Mouse (Mus musculus): ENCODE results near the gene Cyp4f17. TPM values are rescaled to one million over a fixed set of nuclear protein-coding genes. Genes with fewer than 3 reads are reported as not detected.
"Not testable (repeated sequence)": the region's sequence is repeated elsewhere in the genome, so short reads cannot be mapped to it uniquely, and the experiment has no call there.

Gene Cyp4f17
- polyA plus RNA-seq, 1 experiment from 2014 or later: 8.9 TPM

- H3K4me1 ChIP-seq: peaks cover 23% of the 10 kb centered on the region
- H3K27me3 ChIP-seq (replicated peaks; ENCODE audit: low read depth, poor library complexity, severe bottlenecking); H3K4me3 ChIP-seq; DNase-seq (ENCODE audit: low spot score); H3K27ac ChIP-seq (replicated peaks); H3K36me3 ChIP-seq (replicated peaks); H3K9me3 ChIP-seq: not testable (repeated sequence)
- 69% methylated on average over 4 of the region's 4 CpGs for WGBS
Measured at GRCm38 (mm10) chr17:32532356-32532755, 26.5 kb downstream of the Cyp4f17 start.

GRCm38 (mm10) chr17:32534068-32534467 is 28.2 kb downstream of the Cyp4f17 start:
- Histone ChIP-seq H3K4me3 (no peak overlapping the region), H3K27ac (replicated peaks) (no peak overlapping the region), H3K36me3 (replicated peaks) (no peaks in the 10 kb centered on the region), H3K4me1 (peaks cover 14% of the 10 kb centered on the region), H3K9me3 (no peaks in the 10 kb centered on the region), H3K27me3 (replicated peaks; ENCODE audit: low read depth, poor library complexity, severe bottlenecking) (no peaks in the 10 kb centered on the region)
- no peak for DNase-seq (ENCODE audit: low spot score)
- WGBS: 83% methylated on average over 6 of the region's 6 CpGs

GRCm38 (mm10) chr17:32536051-32536866 is 30.4 kb downstream of the Cyp4f17 start, which contains the start of gene Cyp4f16:
Gene Cyp4f16, plus strand, starts transcription at chr17:32536558.
- WGBS: 15% methylated on average over 5 of the region's 5 CpGs
- peak within 1 kb of the TSS; percentile 69 for H3K27ac ChIP-seq (replicated peaks)
- H3K4me3 ChIP-seq: peak within 1 kb of the TSS; percentile 56

GRCm38 (mm10) chr17:32536867-32537250 is 31.0 kb downstream of the Cyp4f17 start:
- Histone ChIP-seq H3K4me1 (peaks cover 14% of the 10 kb centered on the region), H3K27ac (replicated peaks) (peak overlapping the region; percentile 69), H3K4me3 (peak overlapping the region; percentile 56), H3K36me3 (replicated peaks) (no peaks in the 10 kb centered on the region), H3K27me3 (replicated peaks; ENCODE audit: low read depth, poor library complexity, severe bottlenecking) (no peaks in the 10 kb centered on the region), H3K9me3 (no peaks in the 10 kb centered on the region)
- WGBS: 70% methylated on average over 5 of the region's 5 CpGs
- no peak for DNase-seq (ENCODE audit: low spot score)

More at GRCm38 (mm10) chr17:32536051-32536866, 30.4 kb downstream of the Cyp4f17 start, which contains the start of gene Cyp4f16:
- not testable (repeated sequence) for H3K36me3 ChIP-seq (replicated peaks); H3K9me3 ChIP-seq; H3K27me3 ChIP-seq (replicated peaks; ENCODE audit: low read depth, poor library complexity, severe bottlenecking)
- peaks cover 14% of the 10 kb centered on the region for H3K4me1 ChIP-seq
- peak; percentile 80 for DNase-seq (ENCODE audit: low spot score)

- 89% methylated on average over 5 of the region's 5 CpGs for WGBS
- H3K27me3 ChIP-seq (replicated peaks; ENCODE audit: low read depth, poor library complexity, severe bottlenecking); H3K9me3 ChIP-seq; DNase-seq (ENCODE audit: low spot score); H3K4me1 ChIP-seq; H3K27ac ChIP-seq (replicated peaks); H3K4me3 ChIP-seq: not testable (repeated sequence)
- peaks cover 18% of the 10 kb centered on the region for H3K36me3 ChIP-seq (replicated peaks)
Measured at GRCm38 (mm10) chr17:32544792-32545191, 38.9 kb downstream of the Cyp4f17 start.

- H3K36me3 ChIP-seq (replicated peaks); H3K9me3 ChIP-seq; DNase-seq (ENCODE audit: low spot score); H3K4me1 ChIP-seq; H3K27me3 ChIP-seq (replicated peaks; ENCODE audit: low read depth, poor library complexity, severe bottlenecking): not testable (repeated sequence)
- H3K27ac ChIP-seq (replicated peaks): 0 out of 2 replicates have a peak overlapping the region, but pooled peaks have one; percentile 65
- peak overlapping the region; percentile 54 for H3K4me3 ChIP-seq
- 95% methylated on average over 3 of the region's 3 CpGs for WGBS
Measured at GRCm38 (mm10) chr17:32550377-32550776, 44.5 kb downstream of the Cyp4f17 start.

GRCm38 (mm10) chr17:32550900-32551770 is 45.3 kb downstream of the Cyp4f17 start:
- WGBS: 14% methylated on average over 20 of the region's 20 CpGs
- peak; percentile 84 for DNase-seq (ENCODE audit: low spot score)
- Histone ChIP-seq H3K9me3 (no peaks in the 10 kb centered on the region), H3K4me3 (peak overlapping the region; percentile 54), H3K36me3 (replicated peaks) (no peaks in the 10 kb centered on the region), H3K27me3 (replicated peaks; ENCODE audit: low read depth, poor library complexity, severe bottlenecking) (no peaks in the 10 kb centered on the region), H3K27ac (replicated peaks) (peak overlapping the region; percentile 65), H3K4me1 (peaks cover 7% of the 10 kb centered on the region)

- not testable (repeated sequence) for DNase-seq (ENCODE audit: low spot score); H3K9me3 ChIP-seq; H3K4me1 ChIP-seq; H3K4me3 ChIP-seq; H3K27me3 ChIP-seq (replicated peaks; ENCODE audit: low read depth, poor library complexity, severe bottlenecking); H3K27ac ChIP-seq (replicated peaks); H3K36me3 ChIP-seq (replicated peaks)
- WGBS: 56% methylated on average over 1 of the region's 1 CpGs
Measured at GRCm38 (mm10) chr17:32553016-32553415, 47.2 kb downstream of the Cyp4f17 start.

- not testable (repeated sequence) for H3K27me3 ChIP-seq (replicated peaks; ENCODE audit: low read depth, poor library complexity, severe bottlenecking); H3K36me3 ChIP-seq (replicated peaks); H3K4me1 ChIP-seq; H3K4me3 ChIP-seq; DNase-seq (ENCODE audit: low spot score); H3K27ac ChIP-seq (replicated peaks); H3K9me3 ChIP-seq
- WGBS: 83% methylated on average over 9 of the region's 9 CpGs
Measured at GRCm38 (mm10) chr17:32554368-32554767, 48.5 kb downstream of the Cyp4f17 start.

GRCm38 (mm10) chr17:32563301-32563700 is 57.5 kb downstream of the Cyp4f17 start:
- H3K9me3 ChIP-seq: peaks cover 14% of the 10 kb centered on the region
- DNase-seq (ENCODE audit: low spot score); H3K4me3 ChIP-seq; H3K4me1 ChIP-seq; H3K36me3 ChIP-seq (replicated peaks); H3K27ac ChIP-seq (replicated peaks); H3K27me3 ChIP-seq (replicated peaks; ENCODE audit: low read depth, poor library complexity, severe bottlenecking): not testable (repeated sequence)
- 88% methylated on average over 2 of the region's 2 CpGs for WGBS

- not testable (repeated sequence) for H3K9me3 ChIP-seq; H3K27ac ChIP-seq (replicated peaks); H3K4me3 ChIP-seq; DNase-seq (ENCODE audit: low spot score); H3K27me3 ChIP-seq (replicated peaks; ENCODE audit: low read depth, poor library complexity, severe bottlenecking); H3K36me3 ChIP-seq (replicated peaks); H3K4me1 ChIP-seq
- WGBS: 80% methylated on average over 2 of the region's 2 CpGs
Measured at GRCm38 (mm10) chr17:32573286-32573685, 67.4 kb downstream of the Cyp4f17 start.

- DNase-seq (ENCODE audit: low spot score): no peak
- WGBS: 61% methylated on average over 7 of the region's 7 CpGs
- no peak overlapping the region for H3K4me3 ChIP-seq
- no peak overlapping the region for H3K27ac ChIP-seq (replicated peaks)
- H3K36me3 ChIP-seq (replicated peaks): no peaks in the 10 kb centered on the region
- H3K9me3 ChIP-seq: 0 out of 2 replicates have a peak, but pooled peaks cover 5% of the 10 kb centered on the region
- peaks cover 2% of the 10 kb centered on the region; the same call in 1 of the 2 replicates for H3K4me1 ChIP-seq
- no peaks in the 10 kb centered on the region for H3K27me3 ChIP-seq (replicated peaks; ENCODE audit: low read depth, poor library complexity, severe bottlenecking)
Measured at GRCm38 (mm10) chr17:32577496-32578186, 71.8 kb downstream of the Cyp4f17 start.

All from embryonic facial prominence, embryonic 10.5 days (tissue).